Comparison of ENCODE assay signal across 8 mouse cellular contexts in the genomic region with DNA sequence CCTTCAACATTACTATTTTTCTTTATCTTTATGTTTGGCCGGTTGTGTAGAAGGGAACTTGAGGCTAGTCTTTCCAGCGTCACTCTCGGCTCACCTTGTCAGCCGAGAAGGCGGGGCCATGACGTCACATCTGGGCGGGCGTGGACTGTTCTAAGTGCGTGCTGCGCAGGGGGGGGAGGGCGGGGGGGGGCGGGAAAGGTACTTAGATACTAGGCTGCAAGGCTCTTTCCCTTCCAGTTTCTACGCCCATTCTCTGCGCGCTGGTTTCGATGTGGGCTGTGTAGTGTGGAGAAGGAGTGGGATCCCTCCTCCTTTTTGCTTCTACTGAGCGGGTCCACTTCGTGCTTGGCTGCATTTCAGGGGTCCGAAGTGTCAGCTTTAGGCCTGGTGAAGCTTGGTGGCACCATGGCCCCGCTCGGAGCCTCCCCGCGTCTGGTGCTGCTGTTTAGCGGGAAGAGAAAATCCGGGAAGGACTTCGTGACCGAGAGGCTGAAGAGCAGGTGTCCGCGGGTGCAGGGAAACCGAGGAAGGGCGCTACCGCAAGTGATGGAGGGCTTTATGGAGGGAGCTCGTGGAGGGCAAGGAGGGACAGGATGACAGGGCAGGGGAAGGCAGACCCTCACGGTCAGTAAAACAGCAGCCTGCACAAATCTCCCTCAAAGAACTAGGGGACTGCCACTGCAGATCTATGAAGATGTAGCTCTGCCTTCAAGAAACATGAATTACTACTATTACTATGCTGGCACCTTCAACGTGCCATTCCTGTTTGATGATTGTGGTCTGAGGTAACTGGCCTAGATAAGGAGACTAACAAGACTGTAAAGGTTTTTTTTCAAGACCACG. TPM values are rescaled to one million over a fixed set of nuclear protein-coding genes. Genes with fewer than 3 reads are reported as not detected.
DNase-seq lines count a peak whose midpoint lies in the region; ATAC-seq lines count a peak whose summit lies in the region.

No protein-coding gene starts in this region.

- no peaks in the 10 kb centered on the region for H3K27me3 ChIP-seq in hindbrain, embryonic 16.5 days (replicated peaks; ENCODE audit: control insufficient read depth, insufficient read depth, low read length)

- peak overlapping the region; percentile 77 for H3K9ac ChIP-seq in hindbrain, embryonic 16.5 days (ENCODE audit: low read depth, low read length)

- H3K4me3 ChIP-seq in hindbrain, embryonic 16.5 days (ENCODE audit: low read length): peak overlapping the region; percentile 51

- peak overlapping the region; percentile 80 for H3K27ac ChIP-seq in hindbrain, embryonic 16.5 days (ENCODE audit: low read depth, low read length)

- under 1% methylated on average over 32 of the region's 36 CpGs for WGBS in hindbrain, embryonic 16.5 days

- no peaks in the 10 kb centered on the region for H3K9me3 ChIP-seq in hindbrain, embryonic 16.5 days (ENCODE audit: control insufficient read depth, low read length)

- ATAC-seq in hindbrain, embryonic 16.5 days: peak; percentile 91

- peaks cover 11% of the 10 kb centered on the region for H3K4me1 ChIP-seq in hindbrain, embryonic 16.5 days (ENCODE audit: control insufficient read depth, insufficient read depth, low read depth, low read length)

- peak; percentile 75 for DNase-seq in WW6 (ENCODE audit: low read depth, low spot score)
- DNase-seq in cerebellum, postnatal 36 days: peak; percentile 91 to 93
- peak; percentile 92 for DNase-seq in gastrocnemius, adult 18-20 months (ENCODE audit: low spot score)
- peak; percentile 86 for DNase-seq in left cerebral cortex, adult 11 months (ENCODE audit: low spot score)
- peak; percentile 97 for DNase-seq in lung, postnatal 36 days
- DNase-seq in retina, embryonic 14.5 days (ENCODE audit: low spot score): peak; percentile 90
- DNase-seq in thymus, postnatal 36 days: peak; percentile 92 to 93

- H3K36me3 ChIP-seq in hindbrain, embryonic 16.5 days (ENCODE audit: control insufficient read depth, insufficient read depth, low read length): no peaks in the 10 kb centered on the region

- H3K4me2 ChIP-seq in hindbrain, embryonic 16.5 days (ENCODE audit: low read length): peak overlapping the region; percentile 56

RNA-seq across cellular contexts. Expression of a gene that starts 4.8 kb away (rescaled TPM):
- total RNA-seq in gastrocnemius, adult 18-20 months (2021): 1 to 10 TPM; 8.7 to 9.2 TPM
- 137 and 156 TPM in 2 replicates for polyA plus RNA-seq in hindbrain, embryonic 16.5 days (2015; fragmentation: Nextera tagmentation; extraction: Ambion mirVana)

RNA-seq across cellular contexts. Expression of a gene that starts 22.7 kb away (rescaled TPM):
- total RNA-seq in gastrocnemius, adult 18-20 months (2021): 100 to 1,000 TPM; 226 to 236 TPM
- 25.0 and 26.4 TPM in 2 replicates for polyA plus RNA-seq in hindbrain, embryonic 16.5 days (2015; fragmentation: Nextera tagmentation; extraction: Ambion mirVana)

RNA-seq across cellular contexts. Expression of a gene that starts 29.2 kb away (rescaled TPM):
- 10 to 100 TPM in 1 of 2 experiments, 1 to 10 TPM in 1; 7.8 to 11.6 TPM for total RNA-seq in gastrocnemius, adult 18-20 months (2021)
- 34.1 and 45.6 TPM in 2 replicates for polyA plus RNA-seq in hindbrain, embryonic 16.5 days (2015; fragmentation: Nextera tagmentation; extraction: Ambion mirVana)

RNA-seq across cellular contexts. Expression of a gene that starts 40.9 kb away (rescaled TPM):
- total RNA-seq in gastrocnemius, adult 18-20 months (2021): 10 to 100 TPM; 14.7 to 19.1 TPM
- polyA plus RNA-seq in hindbrain, embryonic 16.5 days (2015; fragmentation: Nextera tagmentation; extraction: Ambion mirVana): 16.9 and 23.8 TPM in 2 replicates

RNA-seq across cellular contexts. Expression of a gene that starts 41.0 kb away (rescaled TPM):
- 1 to 10 TPM; 2.2 to 2.7 TPM for total RNA-seq in gastrocnemius, adult 18-20 months (2021)
- 87.9 and 91.5 TPM in 2 replicates for polyA plus RNA-seq in hindbrain, embryonic 16.5 days (2015; fragmentation: Nextera tagmentation; extraction: Ambion mirVana)

Comparison
In these comparisons a context has a peak if more than half of its experiments do, and no peak if none do; other contexts are left out.
1. Peak in every context shown above with its lines: DNase-seq, ATAC-seq, H3K4me3 ChIP-seq and H3K27ac ChIP-seq.